Mouse (Mus musculus): ENCODE data around the gene Iyd.

DNA sequence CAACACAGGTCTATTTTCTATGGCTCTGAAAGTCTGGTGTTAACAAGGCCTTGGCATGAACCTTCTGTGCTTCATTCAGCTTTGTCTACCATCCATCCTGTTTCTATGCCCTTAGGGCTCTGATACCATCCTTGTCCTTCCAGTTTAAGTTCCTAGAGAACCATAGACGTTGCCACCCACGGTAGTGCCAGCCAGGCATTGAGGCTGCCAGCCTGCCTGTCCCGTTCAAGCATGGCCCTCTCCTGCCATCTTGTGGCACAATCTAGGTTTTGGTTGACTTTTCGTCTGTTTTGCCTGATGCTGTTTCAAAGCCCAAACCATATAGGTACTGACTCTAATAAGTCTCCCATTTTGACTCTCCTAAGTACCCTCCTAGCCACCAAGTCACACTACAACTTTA is 8.7 kb upstream of the Iyd start:
- TF ChIP-seq CTCF (IDR thresholded peaks at IDR 0.05; ENCODE audit: extremely low read depth, insufficient read length, insufficient replicate concordance, low read depth, low read length) (peak; percentile 83), POLR2A (IDR thresholded peaks at IDR 0.05; ENCODE audit: low read depth, low read length) (no peak)

Data from small intestine, adult 2 months (tissue).